Mouse (Mus musculus): ENCODE results near the gene Dyrk1b. TPM values are rescaled to one million over a fixed set of nuclear protein-coding genes. Genes with fewer than 3 reads are reported as not detected.

Dyrk1b gene
- polyA plus RNA-seq, 1 experiment from 2014 or later, result 2.7 TPM

DNA sequence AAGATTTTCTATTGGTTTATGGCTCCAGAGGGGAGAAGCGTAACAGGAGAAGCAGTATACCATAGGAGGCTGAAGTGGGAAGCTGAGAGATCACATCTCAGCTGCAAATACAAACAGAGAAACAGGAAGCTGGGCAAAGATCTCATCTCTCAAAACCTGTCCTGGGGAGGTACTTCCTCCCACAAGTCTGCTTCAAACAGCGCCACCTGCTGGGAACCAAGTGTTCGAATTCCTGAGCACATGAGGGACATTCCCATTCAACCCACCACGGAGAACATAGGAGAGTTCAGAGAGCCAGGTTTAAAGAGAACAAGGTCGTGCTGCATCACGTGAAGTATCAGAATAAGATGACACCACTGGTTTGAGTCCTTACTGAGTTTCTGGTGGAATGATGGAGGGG, 13.9 kb upstream of the Dyrk1b start:
- Histone ChIP-seq H3K27me3 (ENCODE audit: control insufficient read depth, insufficient read depth, low read depth, low read length) (no peaks in the 10 kb centered on the region), H3K36me3 (ENCODE audit: control insufficient read depth, insufficient read depth) (no peaks in the 10 kb centered on the region), H3K9ac (ENCODE audit: low read depth, low read length) (no peak overlapping the region), H3K4me1 (ENCODE audit: control insufficient read depth, low read depth, low read length) (peaks cover 10% of the 10 kb centered on the region), H3K4me2 (ENCODE audit: low read depth, low read length) (no peak overlapping the region), H3K27ac (ENCODE audit: low read length) (no peak overlapping the region), H3K4me3 (ENCODE audit: low read depth, low read length) (no peak overlapping the region), H3K9me3 (replicated peaks; ENCODE audit: control insufficient read depth, low read length) (peaks cover 4% of the 10 kb centered on the region)
- 70% methylated on average over 6 of the region's 6 CpGs for WGBS (ENCODE audit: insufficient replicate concordance)
- no peak for ATAC-seq (ENCODE audit: low read depth)

DNA sequence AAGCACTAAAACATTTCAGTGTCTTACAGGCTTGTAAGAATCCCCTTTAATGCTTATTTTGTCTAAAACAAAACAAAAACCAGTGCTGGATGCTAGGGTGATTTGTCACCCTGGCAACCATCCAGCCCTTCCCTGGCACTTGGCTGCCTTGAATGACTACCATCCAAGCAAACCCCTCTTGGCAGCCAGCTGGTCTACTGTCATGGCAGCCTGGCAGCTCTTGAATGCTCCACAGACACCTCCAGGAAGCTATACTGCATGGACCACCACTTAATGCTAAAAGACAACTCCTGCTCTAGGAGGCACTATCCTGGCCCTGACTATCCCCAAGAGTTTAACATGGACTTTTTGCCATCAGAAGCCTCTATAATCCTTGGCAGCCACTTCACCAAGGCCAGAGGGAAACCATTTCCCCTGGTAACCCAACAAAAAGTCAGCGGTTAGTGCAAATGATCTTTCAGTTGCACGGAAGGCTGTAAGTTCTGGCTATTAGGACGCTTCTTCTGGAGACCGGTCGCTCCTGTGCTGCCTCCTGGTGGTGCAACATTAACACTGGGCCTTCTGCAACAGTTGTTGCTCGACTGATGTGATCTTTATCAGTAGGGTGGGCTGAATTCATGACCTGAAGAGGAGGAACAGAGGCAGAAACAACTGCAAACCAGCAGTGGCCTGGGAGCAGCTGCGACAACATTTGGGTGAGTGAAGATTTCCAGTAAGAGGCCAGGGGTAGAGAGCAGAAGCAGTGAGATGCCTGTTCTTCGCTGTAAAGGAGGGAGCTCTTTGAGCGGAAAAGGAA, 10.8 kb upstream of the Dyrk1b start:
- peak overlapping the region; percentile 90 for H3K27ac ChIP-seq (ENCODE audit: low read length)
- H3K4me1 ChIP-seq (ENCODE audit: control insufficient read depth, low read depth, low read length), result peaks cover 32% of the 10 kb centered on the region
- H3K27me3 ChIP-seq (ENCODE audit: control insufficient read depth, insufficient read depth, low read depth, low read length), result no peaks in the 10 kb centered on the region
- WGBS (ENCODE audit: insufficient replicate concordance), result 5% methylated on average over 9 of the region's 9 CpGs
- peak overlapping the region; percentile 99 for H3K4me2 ChIP-seq (ENCODE audit: low read depth, low read length)
- peak overlapping the region; percentile 79 for H3K9ac ChIP-seq (ENCODE audit: low read depth, low read length)
- peak overlapping the region; percentile 82 for H3K4me3 ChIP-seq (ENCODE audit: low read depth, low read length)
- ATAC-seq (ENCODE audit: low read depth), result peak; percentile 50
- H3K9me3 ChIP-seq (replicated peaks; ENCODE audit: control insufficient read depth, low read length), result peaks cover 4% of the 10 kb centered on the region
- no peaks in the 10 kb centered on the region for H3K36me3 ChIP-seq (ENCODE audit: control insufficient read depth, insufficient read depth)

- peak within 1 kb of the TSS; percentile 99 for H3K4me2 ChIP-seq (ENCODE audit: low read depth, low read length)
- under 1% methylated on average over 80 of the region's 80 CpGs for WGBS (ENCODE audit: insufficient replicate concordance)
- peaks cover 32% of the 10 kb centered on the region for H3K4me1 ChIP-seq (ENCODE audit: control insufficient read depth, low read depth, low read length)
- ATAC-seq (ENCODE audit: low read depth), result peak; percentile 90
- H3K36me3 ChIP-seq (ENCODE audit: control insufficient read depth, insufficient read depth), result no peaks in the 10 kb centered on the region
- H3K27me3 ChIP-seq (ENCODE audit: control insufficient read depth, insufficient read depth, low read depth, low read length), result no peaks in the 10 kb centered on the region
- peak within 1 kb of the TSS; percentile 79 for H3K9ac ChIP-seq (ENCODE audit: low read depth, low read length)
- H3K9me3 ChIP-seq (replicated peaks; ENCODE audit: control insufficient read depth, low read length), result peaks cover 4% of the 10 kb centered on the region
- H3K27ac ChIP-seq (ENCODE audit: low read length), result peak within 1 kb of the TSS; percentile 90
- H3K4me3 ChIP-seq (ENCODE audit: low read depth, low read length), result peak within 1 kb of the TSS; percentile 82
Measured at GRCm38 (mm10) chr7:28169489-28170422, 9.5 kb upstream of the Dyrk1b start, which contains the start of gene Fbl. TSS of gene Fbl (plus strand) at chr7:28169710.

GRCm38 (mm10) chr7:28175358-28175757, 3.9 kb upstream of the Dyrk1b start:
- no peak overlapping the region for H3K27ac ChIP-seq (ENCODE audit: low read length)
- no peak for ATAC-seq (ENCODE audit: low read depth)
- 77% methylated on average over 4 of the region's 4 CpGs for WGBS (ENCODE audit: insufficient replicate concordance)

DNA sequence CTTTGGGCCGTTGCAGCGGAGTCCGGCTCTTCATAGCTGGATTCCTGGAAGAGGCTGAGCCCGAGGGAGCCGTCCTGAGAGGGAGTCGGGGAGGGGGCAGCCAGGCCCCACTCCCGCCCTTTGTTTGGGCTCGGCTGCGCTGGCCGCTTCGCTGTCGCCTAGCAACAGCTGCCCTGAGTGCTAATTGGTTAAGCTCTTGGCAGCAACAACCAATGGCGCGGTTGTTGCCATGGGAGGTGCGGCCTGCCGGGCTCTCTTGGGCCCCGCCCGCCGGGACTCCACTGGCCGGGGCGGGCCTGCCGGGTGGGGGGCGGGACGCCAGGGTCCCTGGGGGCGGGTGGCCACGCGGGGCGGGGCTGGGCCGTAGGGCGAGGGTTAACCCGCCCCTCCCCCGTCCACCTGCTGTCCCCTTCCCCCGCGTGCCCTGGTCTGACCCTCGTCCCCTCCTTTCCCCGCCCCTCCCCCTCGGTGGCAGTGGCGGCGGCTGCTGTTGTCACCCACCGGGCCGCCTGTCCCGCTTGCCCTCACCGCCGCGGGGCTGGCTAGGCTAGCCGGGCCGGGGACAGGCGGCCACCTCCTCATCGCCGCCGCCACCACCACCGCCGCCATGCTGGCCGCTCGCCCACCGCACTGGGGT, 590 bp downstream of the Dyrk1b start:
- H3K36me3 ChIP-seq (ENCODE audit: control insufficient read depth, insufficient read depth), result peaks cover 40% of the 10 kb centered on the region
- peaks cover 15% of the 10 kb centered on the region for H3K4me1 ChIP-seq (ENCODE audit: control insufficient read depth, low read depth, low read length)
- peak overlapping the region; percentile 99 for H3K4me2 ChIP-seq (ENCODE audit: low read depth, low read length)
- ATAC-seq (ENCODE audit: low read depth), result peak; percentile 94
- under 1% methylated on average over 40 of the region's 56 CpGs for WGBS (ENCODE audit: insufficient replicate concordance)
- peak overlapping the region; percentile 83 for H3K27ac ChIP-seq (ENCODE audit: low read length)
- H3K27me3 ChIP-seq (ENCODE audit: control insufficient read depth, insufficient read depth, low read depth, low read length), result no peaks in the 10 kb centered on the region
- H3K9me3 ChIP-seq (replicated peaks; ENCODE audit: control insufficient read depth, low read length), result no peaks in the 10 kb centered on the region
- H3K4me3 ChIP-seq (ENCODE audit: low read depth, low read length), result peak overlapping the region; percentile 95
- H3K9ac ChIP-seq (ENCODE audit: low read depth, low read length), result peak overlapping the region; percentile 83

More at GRCm38 (mm10) chr7:28175358-28175757, 3.9 kb upstream of the Dyrk1b start:
- Histone ChIP-seq H3K4me2 (ENCODE audit: low read depth, low read length) (no peak overlapping the region), H3K27me3 (ENCODE audit: control insufficient read depth, insufficient read depth, low read depth, low read length) (no peaks in the 10 kb centered on the region), H3K9me3 (replicated peaks; ENCODE audit: control insufficient read depth, low read length) (no peaks in the 10 kb centered on the region), H3K4me3 (ENCODE audit: low read depth, low read length) (no peak overlapping the region), H3K4me1 (ENCODE audit: control insufficient read depth, low read depth, low read length) (peaks cover 26% of the 10 kb centered on the region), H3K36me3 (ENCODE audit: control insufficient read depth, insufficient read depth) (peaks cover 15% of the 10 kb centered on the region), H3K9ac (ENCODE audit: low read depth, low read length) (no peak overlapping the region)

DNA sequence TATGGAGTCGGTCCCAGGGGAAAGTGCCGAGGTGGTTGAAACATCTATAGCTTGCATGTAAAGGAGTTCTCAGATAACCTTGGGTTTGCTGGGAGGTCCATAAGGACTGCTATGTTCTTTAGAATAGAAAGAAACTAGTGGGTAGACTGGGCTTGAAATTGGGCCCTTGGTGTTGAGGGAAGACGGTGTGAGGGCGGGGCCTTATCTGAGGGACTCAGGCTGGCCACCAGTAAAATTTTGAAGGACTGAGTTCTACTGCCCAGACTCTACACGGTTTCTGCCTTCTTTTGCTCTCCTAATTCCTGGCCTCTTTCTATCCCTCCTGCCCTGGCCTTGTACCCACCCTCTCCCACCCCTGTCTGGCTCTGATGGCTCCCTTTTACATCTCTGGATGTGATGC, 1.6 kb downstream of the Dyrk1b start:
- peaks cover 46% of the 10 kb centered on the region for H3K36me3 ChIP-seq (ENCODE audit: control insufficient read depth, insufficient read depth)
- H3K4me1 ChIP-seq (ENCODE audit: control insufficient read depth, low read depth, low read length), result peaks cover 15% of the 10 kb centered on the region
- WGBS (ENCODE audit: insufficient replicate concordance), result 56% methylated on average over 5 of the region's 5 CpGs
- peak overlapping the region; percentile 99 for H3K4me2 ChIP-seq (ENCODE audit: low read depth, low read length)
- H3K27ac ChIP-seq (ENCODE audit: low read length), result peak overlapping the region; percentile 83
- ATAC-seq (ENCODE audit: low read depth), result no peak
- peak overlapping the region; percentile 95 for H3K4me3 ChIP-seq (ENCODE audit: low read depth, low read length)
- H3K27me3 ChIP-seq (ENCODE audit: control insufficient read depth, insufficient read depth, low read depth, low read length), result no peaks in the 10 kb centered on the region
- no peaks in the 10 kb centered on the region for H3K9me3 ChIP-seq (replicated peaks; ENCODE audit: control insufficient read depth, low read length)
- H3K9ac ChIP-seq (ENCODE audit: low read depth, low read length), result peak overlapping the region; percentile 52

DNA sequence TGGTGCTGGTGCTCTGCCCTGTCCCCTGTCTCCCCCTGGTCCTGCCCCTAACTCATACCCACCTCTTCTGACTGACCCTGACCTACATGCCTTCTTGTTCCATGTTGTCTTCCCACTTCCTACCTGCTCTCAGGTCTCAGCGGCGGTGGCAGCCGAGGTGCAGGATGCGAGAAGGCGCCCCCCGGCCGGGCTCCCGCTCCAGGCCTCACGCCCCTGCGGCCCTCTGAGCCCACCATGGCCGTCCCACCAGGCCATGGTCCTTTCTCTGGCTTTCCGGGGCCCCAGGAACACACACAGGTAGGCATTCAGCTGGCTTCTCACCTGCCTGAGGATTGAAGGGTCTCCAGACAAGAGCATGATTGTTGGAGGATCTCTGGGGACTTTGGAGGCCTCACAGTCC, 2.1 kb downstream of the Dyrk1b start:
- Histone ChIP-seq H3K9ac (ENCODE audit: low read depth, low read length) (peak overlapping the region; percentile 52), H3K9me3 (replicated peaks; ENCODE audit: control insufficient read depth, low read length) (no peaks in the 10 kb centered on the region), H3K27me3 (ENCODE audit: control insufficient read depth, insufficient read depth, low read depth, low read length) (no peaks in the 10 kb centered on the region), H3K4me3 (ENCODE audit: low read depth, low read length) (peak overlapping the region; percentile 95), H3K36me3 (ENCODE audit: control insufficient read depth, insufficient read depth) (peaks cover 46% of the 10 kb centered on the region), H3K4me2 (ENCODE audit: low read depth, low read length) (peak overlapping the region; percentile 99), H3K27ac (ENCODE audit: low read length) (peak overlapping the region; percentile 55), H3K4me1 (ENCODE audit: control insufficient read depth, low read depth, low read length) (peaks cover 15% of the 10 kb centered on the region)
- 92% methylated on average over 12 of the region's 12 CpGs for WGBS (ENCODE audit: insufficient replicate concordance)
- ATAC-seq (ENCODE audit: low read depth), result no peak

DNA sequence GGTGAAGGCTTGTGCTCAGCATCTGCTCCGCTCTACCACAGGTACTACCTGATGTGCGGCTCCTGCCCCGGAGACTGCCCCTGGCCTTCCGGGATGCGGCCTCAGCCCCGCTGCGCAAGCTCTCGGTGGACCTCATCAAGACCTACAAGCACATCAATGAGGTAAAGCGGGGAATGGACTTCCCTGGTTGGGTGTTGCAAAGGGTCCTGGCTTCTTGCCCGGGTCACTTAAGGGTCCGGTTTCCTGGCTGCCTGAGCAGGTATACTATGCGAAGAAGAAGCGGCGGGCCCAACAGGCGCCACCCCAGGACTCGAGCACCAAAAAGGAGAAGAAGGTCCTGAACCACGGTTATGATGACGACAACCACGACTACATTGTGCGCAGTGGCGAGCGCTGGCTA, 3.1 kb downstream of the Dyrk1b start:
- H3K36me3 ChIP-seq (ENCODE audit: control insufficient read depth, insufficient read depth), result peaks cover 51% of the 10 kb centered on the region

More for the DNA sequence above, 3.1 kb downstream of the Dyrk1b start:
- no peaks in the 10 kb centered on the region for H3K27me3 ChIP-seq (ENCODE audit: control insufficient read depth, insufficient read depth, low read depth, low read length)
- H3K9me3 ChIP-seq (replicated peaks; ENCODE audit: control insufficient read depth, low read length), result no peaks in the 10 kb centered on the region
- WGBS (ENCODE audit: insufficient replicate concordance), result 88% methylated on average over 22 of the region's 22 CpGs
- no peak overlapping the region for H3K4me3 ChIP-seq (ENCODE audit: low read depth, low read length)
- H3K4me1 ChIP-seq (ENCODE audit: control insufficient read depth, low read depth, low read length), result peaks cover 15% of the 10 kb centered on the region
- H3K4me2 ChIP-seq (ENCODE audit: low read depth, low read length), result no peak overlapping the region
- H3K9ac ChIP-seq (ENCODE audit: low read depth, low read length), result no peak overlapping the region
- no peak for ATAC-seq (ENCODE audit: low read depth)
- H3K27ac ChIP-seq (ENCODE audit: low read length), result no peak overlapping the region
